Comparison of ENCODE assay signal across 33 mouse cellular contexts in the genomic region with DNA sequence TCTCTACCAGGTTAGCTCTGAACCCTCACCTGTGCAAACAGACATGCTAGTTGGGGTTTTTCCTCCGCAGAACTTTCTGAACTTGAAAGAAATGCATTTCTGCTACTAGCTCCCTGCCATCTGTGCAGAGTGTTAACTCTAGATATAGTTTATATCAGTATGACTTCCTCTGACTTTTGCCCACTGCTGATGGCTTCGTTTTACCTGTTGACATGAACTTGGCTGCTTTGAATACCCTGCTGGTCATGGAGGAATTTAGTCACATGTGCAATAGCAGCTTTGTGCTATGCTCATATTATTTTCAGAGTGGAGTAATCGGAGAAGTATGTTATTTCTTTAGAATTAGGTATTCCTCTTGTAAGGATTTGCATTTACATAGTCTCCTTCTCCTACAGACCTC. TPM values are rescaled to one million over a fixed set of nuclear protein-coding genes. Genes with fewer than 3 reads are reported as not detected.
A peak's percentile ranks its signal among the peaks of the same experiment; 100 is the strongest.
DNase-seq lines count a peak whose midpoint lies in the region; ATAC-seq and TF ChIP-seq lines count a peak whose summit lies in the region.
"Had no signal": no experiment of that assay in that cellular context is flagged by ENCODE, and none has a peak within 500 bp of the region (broad histone marks: within the 10 kb centered on the region; RNA-seq: fewer than 3 reads in every experiment).

No protein-coding gene starts in this region.

- no peaks in the 10 kb centered on the region for H3K9me3 ChIP-seq in heart, embryonic 15.5 days (replicated peaks)
- H3K9me3 ChIP-seq in heart, embryonic 11.5 days (replicated peaks; ENCODE audit: control insufficient read depth, low read length): no peaks in the 10 kb centered on the region
- H3K9me3 ChIP-seq in heart, postnatal 0 days (replicated peaks; ENCODE audit: control insufficient read depth, low read length): no peaks in the 10 kb centered on the region
- H3K9me3 ChIP-seq: embryonic facial prominence, embryonic 13.5 days; embryonic facial prominence, embryonic 15.5 days; forebrain, embryonic 13.5 days; forebrain, embryonic 15.5 days; G1E had no signal

- peaks cover 9% of the 10 kb centered on the region; the same call in 1 of the 2 replicates for H3K4me1 ChIP-seq in heart, embryonic 15.5 days (replicated peaks)
- no peaks in the 10 kb centered on the region for H3K4me1 ChIP-seq in heart, embryonic 11.5 days (ENCODE audit: control insufficient read depth, insufficient read depth, low read length)
- H3K4me1 ChIP-seq in heart, postnatal 0 days (ENCODE audit: control insufficient read depth, insufficient read depth): peaks cover 17% of the 10 kb centered on the region
- H3K4me1 ChIP-seq: forebrain, embryonic 15.5 days had no signal

- no peak overlapping the region for H3K9ac ChIP-seq in heart, embryonic 15.5 days
- no peak overlapping the region for H3K9ac ChIP-seq in heart, embryonic 11.5 days (ENCODE audit: low read depth, low read length)
- no peak overlapping the region for H3K9ac ChIP-seq in heart, postnatal 0 days (replicated peaks; ENCODE audit: low read depth, low read length)
- H3K9ac ChIP-seq: embryonic facial prominence, embryonic 13.5 days; embryonic facial prominence, embryonic 15.5 days; forebrain, embryonic 13.5 days; forebrain, embryonic 15.5 days; forebrain, postnatal 0 days had no signal

- no peaks in the 10 kb centered on the region for H3K36me3 ChIP-seq in heart, embryonic 15.5 days
- H3K36me3 ChIP-seq in heart, embryonic 11.5 days (ENCODE audit: control insufficient read depth, insufficient read depth, low read length): no peaks in the 10 kb centered on the region
- no peaks in the 10 kb centered on the region for H3K36me3 ChIP-seq in heart, postnatal 0 days (replicated peaks; ENCODE audit: control insufficient read depth, insufficient read depth, low read length)
- H3K36me3 ChIP-seq: embryonic facial prominence, embryonic 15.5 days; forebrain, embryonic 15.5 days; G1E had no signal

- no peaks in the 10 kb centered on the region for H3K27me3 ChIP-seq in heart, embryonic 15.5 days
- H3K27me3 ChIP-seq in heart, embryonic 11.5 days (ENCODE audit: control insufficient read depth, insufficient read depth, low read length): no peaks in the 10 kb centered on the region
- no peaks in the 10 kb centered on the region for H3K27me3 ChIP-seq in heart, postnatal 0 days (ENCODE audit: control insufficient read depth, insufficient read depth, low read length)
- H3K27me3 ChIP-seq: CH12.LX; embryonic facial prominence, embryonic 13.5 days; embryonic facial prominence, embryonic 15.5 days had no signal

- TF ChIP-seq CTCF in heart, postnatal 0 days (IDR thresholded peaks at IDR 0.05; ENCODE audit: low read depth): no peak

- peak; percentile 64 for DNase-seq in heart, postnatal 0 days (ENCODE audit: low spot score)
- no peak for DNase-seq in heart, postnatal 4 days
- DNase-seq in 3T3-L1 (ENCODE audit: low read depth, low spot score): peak; percentile 25
- DNase-seq in NIH3T3 (ENCODE audit: low read depth): peak; percentile 29
- DNase-seq in thymus, postnatal 0 days (ENCODE audit: low spot score): no peak
- no peak for DNase-seq in urinary bladder, adult 18-20 months (ENCODE audit: low spot score in 2 of 2)
- DNase-seq: adrenal gland, adult 2 months; adrenal gland, postnatal 10 days; adrenal gland, postnatal 25 days; B cell, adult 2 months; cerebellum, adult 11 months; cerebellum, adult 18-20 months; cerebellum, adult 8-10 months; cerebellum, adult 9-11 months; cerebellum, postnatal 14 days; cerebellum, postnatal 36 days; embryo, embryonic 11 days; forebrain, postnatal 0 days had no signal

- no peak overlapping the region for H3K4me3 ChIP-seq in heart, embryonic 15.5 days
- no peak overlapping the region for H3K4me3 ChIP-seq in heart, embryonic 11.5 days (ENCODE audit: low read depth, low read length)
- no peak overlapping the region for H3K4me3 ChIP-seq in heart, postnatal 0 days (ENCODE audit: low read depth, low read length)
- H3K4me3 ChIP-seq: embryonic facial prominence, embryonic 13.5 days; embryonic facial prominence, embryonic 15.5 days; erythroblast, embryonic 14.5 days; forebrain, embryonic 13.5 days; forebrain, embryonic 15.5 days had no signal

- no peak overlapping the region for H3K27ac ChIP-seq in heart, embryonic 15.5 days
- no peak overlapping the region for H3K27ac ChIP-seq in heart, embryonic 11.5 days (ENCODE audit: low read depth, low read length)
- H3K27ac ChIP-seq in heart, postnatal 0 days (ENCODE audit: low read depth): no peak overlapping the region
- H3K27ac ChIP-seq: embryonic facial prominence, embryonic 13.5 days; embryonic facial prominence, embryonic 15.5 days; forebrain, embryonic 13.5 days; forebrain, embryonic 15.5 days had no signal

- ATAC-seq in heart, embryonic 15.5 days (replicated peaks; ENCODE audit: insufficient number of reproducible peaks, insufficient read depth, low FRiP score, low read depth): 0 out of 2 replicates have a peak, but pooled peaks have one; percentile 53
- no peak for ATAC-seq in heart, embryonic 11.5 days (replicated peaks; ENCODE audit: insufficient number of reproducible peaks, low FRiP score, low TSS enrichment)
- ATAC-seq in heart, postnatal 0 days (ENCODE audit: insufficient read depth, low read depth): peak; percentile 80; the same call in 1 of the 2 replicates
- ATAC-seq: CD4-positive, CD25-positive, alpha-beta regulatory T cell, adult 4 months; forebrain, embryonic 13.5 days; forebrain, embryonic 15.5 days; forebrain, postnatal 0 days had no signal

- TF ChIP-seq EP300 in heart, postnatal 0 days (IDR thresholded peaks at IDR 0.05; ENCODE audit: low read depth): no peak

- WGBS in heart, embryonic 15.5 days: 31% methylated on average over 3 of the region's 3 CpGs
- WGBS in heart, embryonic 11.5 days (ENCODE audit: insufficient replicate concordance): 59% methylated on average over 3 of the region's 3 CpGs
- 18% methylated on average over 3 of the region's 3 CpGs for WGBS in heart, postnatal 0 days

- no peak overlapping the region for H3K4me2 ChIP-seq in heart, embryonic 15.5 days
- H3K4me2 ChIP-seq in heart, embryonic 11.5 days: no peak overlapping the region
- no peak overlapping the region for H3K4me2 ChIP-seq in heart, postnatal 0 days (ENCODE audit: low read depth, low read length)
- H3K4me2 ChIP-seq: embryonic facial prominence, embryonic 13.5 days; embryonic facial prominence, embryonic 15.5 days; forebrain, embryonic 13.5 days; forebrain, embryonic 15.5 days had no signal

RNA-seq across cellular contexts. Expression of gene 4930544G11Rik, which starts 30.7 kb away (rescaled TPM):
- not detected in 2 replicates for polyA plus RNA-seq in heart, embryonic 15.5 days (2015; fragmentation: Nextera tagmentation; extraction: Ambion mirVana)
- polyA plus RNA-seq in heart, embryonic 11.5 days (2014; fragmentation: Nextera tagmentation; extraction: Ambion mirVana): not detected in 2 replicates
- total RNA-seq in heart, postnatal 0 days (2014; rRNA removed; ENCODE audit: low replicate concordance): not detected in 2 replicates
- not detected in 2 replicates for polyA plus RNA-seq in heart, postnatal 0 days (2015; fragmentation: Nextera tagmentation; extraction: Ambion mirVana)
- not detected for total RNA-seq in heart, postnatal 4 days (2021)
- polyA plus RNA-seq in thymus, postnatal 0 days (2015; fragmentation: Nextera tagmentation; extraction: Ambion mirVana): not detected in 2 replicates
- total RNA-seq: adrenal gland, adult 2 months; adrenal gland, postnatal 10 days; adrenal gland, postnatal 25 days; adrenal gland, postnatal 4 days; CH12.LX; common myeloid progenitor, adult 5-6 weeks; forebrain, postnatal 0 days; G1E had no signal
- polyA plus RNA-seq: adrenal gland, adult 2 months; brain, embryonic 14.5 days; CD4-positive, CD25-positive, alpha-beta regulatory T cell, adult 4 months; embryonic facial prominence, embryonic 11.5 days; embryonic facial prominence, embryonic 13.5 days; embryonic facial prominence, embryonic 15.5 days; erythroblast, embryonic 14.5 days; forebrain, embryonic 11.5 days; forebrain, embryonic 13.5 days; forebrain, embryonic 15.5 days; forebrain, postnatal 0 days; G1E had no signal

Comparison
In these comparisons a context has a peak if more than half of its experiments do, and no peak if none do; other contexts are left out.
1. DNase-seq: peak in heart, postnatal 0 days (single experiment), 3T3-L1 (single experiment) and NIH3T3 (single experiment); none in heart, postnatal 4 days (single experiment), thymus, postnatal 0 days (single experiment) and urinary bladder, adult 18-20 months (0 of 2).